Mouse (Mus musculus) embryonic fibroblast, embryonic 13.5 days (primary cell): ENCODE measurements around the gene Ndufb6. TPM values are rescaled to one million over a fixed set of nuclear protein-coding genes. Genes with fewer than 3 reads are reported as not detected.

Source experiments
- H3K27ac ChIP-seq: 2 replicates; pipeline ENCODE4 v1.5.1; 2012; ENCODE audit warnings: low read length, control low read depth, inconsistent platforms; ENCODE audit not compliant: insufficient read depth
- H3K4me1 ChIP-seq: 2 replicates; pipeline ENCODE4 v1.6.1; 2011; ENCODE audit warnings: low read length; ENCODE audit not compliant: control insufficient read depth, insufficient read depth
- H3K4me3 ChIP-seq: 2 replicates; pipeline ENCODE4 v1.5.1; 2011; ENCODE audit warnings: mild to moderate bottlenecking, control low read depth, low read length; ENCODE audit not compliant: insufficient read depth
- CTCF ChIP-seq: IDR thresholded peaks from 2 replicates; pipeline ENCODE4 v1.5.1; 2011; ENCODE audit warnings: mild to moderate bottlenecking, control low read depth, low read length, moderate library complexity, borderline replicate concordance; ENCODE audit not compliant: insufficient read depth
- POLR2A ChIP-seq: IDR thresholded peaks from 2 replicates; pipeline ENCODE4 v1.6.1; 2011; ENCODE audit warnings: low read depth, mild to moderate bottlenecking, control low read depth, low read length, moderate library complexity
- polyA plus RNA-seq: library from polyadenylated mRNA; stranded (reverse); fragments of >200 nt; gene quantifications from 2 replicates; pipeline ENCODE4 v1.2.4, GENCODE M21; 2011; ENCODE audit warnings: low read depth; ENCODE audit not compliant: missing spikeins, insufficient read length

Gene Ndufb6
- polyA plus RNA-seq, 1 experiment: 135 TPM

DNA sequence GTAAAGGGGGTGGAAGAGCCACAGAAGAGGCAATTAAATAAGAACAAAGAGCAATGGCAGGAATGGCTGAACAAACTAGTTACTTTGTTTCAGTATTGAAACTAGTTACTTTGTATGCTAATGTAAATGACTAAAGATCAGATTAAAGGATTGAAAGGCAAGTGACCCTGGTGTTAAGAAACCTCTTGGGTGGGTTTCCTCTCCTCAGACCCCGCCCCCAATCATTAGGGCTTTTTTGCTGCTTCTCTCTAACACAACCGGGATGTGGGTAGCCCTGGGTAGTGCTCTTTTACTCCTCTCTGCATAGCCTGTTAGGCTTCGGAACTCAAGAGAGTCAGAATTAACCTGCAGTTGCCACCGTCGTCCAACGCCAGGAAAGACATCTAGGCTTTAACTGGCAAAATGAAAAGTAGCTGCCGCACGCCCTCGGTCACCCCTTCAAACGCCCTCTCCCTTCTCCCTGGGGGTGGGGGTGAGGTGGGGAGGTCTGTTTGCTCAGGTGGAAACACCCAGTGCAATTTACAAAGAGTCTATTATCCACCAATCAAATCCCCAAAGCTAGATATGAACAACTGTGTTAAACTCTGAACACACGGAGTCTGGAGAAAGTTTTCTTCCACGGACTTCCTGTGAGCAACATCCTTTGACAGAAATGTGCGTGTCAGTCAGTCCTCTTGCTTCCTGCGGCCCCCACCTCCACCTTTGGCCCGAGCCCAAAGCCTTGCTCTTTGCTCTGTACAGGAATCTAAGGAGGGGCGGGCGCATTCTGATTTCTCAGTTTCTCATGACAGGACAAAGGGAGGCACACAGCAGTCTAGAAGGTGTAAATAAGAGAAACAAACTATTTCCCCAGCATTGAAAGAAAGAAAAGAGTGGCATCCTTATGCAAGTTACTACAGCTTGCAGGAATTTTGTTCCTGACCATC, 40.5 kb downstream of the Ndufb6 start:
- Histone ChIP-seq H3K27ac (peak overlapping the region; percentile 91), H3K4me1 (no peaks in the 10 kb centered on the region)
- TF ChIP-seq POLR2A (peak; percentile 52; the same call in 1 of the 2 replicates), CTCF (no peak)

DNA sequence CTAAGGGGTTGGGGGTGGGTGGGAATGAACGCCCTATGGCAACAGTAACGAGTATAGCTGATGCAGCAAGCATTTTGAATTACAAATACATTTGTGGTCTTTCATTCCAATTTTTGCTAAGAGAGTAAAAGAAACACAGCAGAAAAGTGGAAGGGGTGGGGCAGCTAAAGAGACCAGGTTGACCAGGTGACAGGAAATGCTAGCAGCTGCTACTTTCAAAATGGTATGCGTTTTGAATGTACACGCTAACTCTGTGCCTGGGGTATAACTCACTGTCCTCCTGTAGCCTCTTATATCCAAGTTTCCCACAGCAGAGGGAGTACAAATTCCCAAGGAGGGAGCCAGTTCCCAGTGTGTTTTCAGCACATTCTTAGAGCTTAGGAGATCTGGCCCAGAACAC, 42.4 kb downstream of the Ndufb6 start:
- TF ChIP-seq CTCF: no peak
- no peak for TF ChIP-seq POLR2A
- Histone ChIP-seq H3K4me1 (no peaks in the 10 kb centered on the region), H3K27ac (no peak overlapping the region), H3K4me3 (no peak overlapping the region)

More for the DNA sequence above, 40.5 kb downstream of the Ndufb6 start:
- H3K4me3 ChIP-seq: peak overlapping the region; percentile 82

DNA sequence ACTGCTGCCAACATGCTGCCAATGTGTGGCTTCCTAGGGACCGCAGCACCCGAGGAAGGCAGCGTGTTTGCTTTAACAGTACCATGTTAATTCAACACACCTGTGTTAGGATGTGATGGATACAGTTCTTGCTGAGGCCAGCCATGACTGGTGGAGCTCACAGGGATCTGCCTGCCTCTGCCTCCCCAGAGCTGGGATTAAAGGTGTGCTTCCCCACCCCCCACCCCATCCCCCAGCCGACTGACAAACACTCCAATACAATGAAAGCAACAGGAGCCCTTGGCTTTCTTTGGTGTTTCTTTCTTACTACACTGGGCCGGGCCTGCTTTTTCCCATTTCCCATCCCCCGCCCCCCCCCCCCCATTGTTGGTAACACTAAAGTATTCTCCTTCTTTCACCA, 45.0 kb downstream of the Ndufb6 start:
- no peak overlapping the region for H3K4me3 ChIP-seq
- H3K4me1 ChIP-seq: no peaks in the 10 kb centered on the region
- no peak for TF ChIP-seq CTCF
- TF ChIP-seq POLR2A: no peak
- no peak overlapping the region for H3K27ac ChIP-seq

DNA sequence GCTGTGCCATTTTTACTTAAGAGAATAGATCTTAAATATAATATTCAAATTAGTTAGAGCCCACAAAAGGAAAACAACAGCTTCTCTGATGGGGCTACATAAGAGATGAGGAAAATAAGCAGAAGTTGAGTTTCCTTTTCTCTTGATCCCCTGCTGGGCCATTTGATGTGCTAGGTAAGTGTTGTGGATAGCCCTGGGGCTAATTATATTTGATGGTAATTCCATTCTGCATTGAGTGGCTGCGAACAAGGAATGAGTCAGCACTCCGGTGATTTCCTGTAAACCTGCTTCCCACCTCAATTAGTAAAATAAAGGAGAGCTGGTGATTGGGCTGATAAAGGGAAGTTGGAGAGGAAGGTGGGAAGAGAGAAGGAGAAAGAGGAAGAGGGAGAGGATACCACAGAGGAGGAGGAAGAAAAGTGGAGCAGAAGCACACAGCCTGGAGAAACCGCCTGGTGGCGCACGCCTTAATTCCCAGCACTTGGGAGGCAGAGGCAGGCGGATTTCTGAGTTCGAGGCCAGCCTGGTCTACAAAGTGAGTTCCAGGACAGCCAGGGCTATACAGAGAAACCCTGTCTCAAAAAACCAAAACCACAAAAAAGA, 46.1 kb downstream of the Ndufb6 start:
- TF ChIP-seq CTCF (no peak), POLR2A (no peak)
- Histone ChIP-seq H3K4me1 (no peaks in the 10 kb centered on the region), H3K4me3 (no peak overlapping the region), H3K27ac (no peak overlapping the region)

DNA sequence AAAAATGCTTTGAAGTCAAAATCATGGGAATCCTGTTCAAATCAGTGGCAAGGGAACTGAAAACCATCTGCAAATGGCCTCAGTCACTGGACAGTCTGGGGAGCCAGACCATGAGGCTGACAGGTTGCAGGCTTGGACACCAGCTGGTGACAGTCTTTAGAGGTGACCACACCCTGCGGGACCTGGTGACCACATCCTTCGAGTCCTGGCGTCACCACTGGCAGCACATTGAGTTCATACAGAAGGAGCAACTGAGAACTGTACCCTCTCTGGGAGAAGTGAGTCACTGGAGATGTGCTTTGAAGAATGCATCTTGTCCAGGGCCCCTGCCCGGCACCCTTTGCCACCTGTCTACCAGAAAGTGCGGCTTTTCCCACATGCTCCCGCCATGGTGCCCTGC, 49.5 kb downstream of the Ndufb6 start:
- Histone ChIP-seq H3K27ac (no peak overlapping the region), H3K4me1 (no peaks in the 10 kb centered on the region), H3K4me3 (no peak overlapping the region)
- no peak for TF ChIP-seq CTCF

DNA sequence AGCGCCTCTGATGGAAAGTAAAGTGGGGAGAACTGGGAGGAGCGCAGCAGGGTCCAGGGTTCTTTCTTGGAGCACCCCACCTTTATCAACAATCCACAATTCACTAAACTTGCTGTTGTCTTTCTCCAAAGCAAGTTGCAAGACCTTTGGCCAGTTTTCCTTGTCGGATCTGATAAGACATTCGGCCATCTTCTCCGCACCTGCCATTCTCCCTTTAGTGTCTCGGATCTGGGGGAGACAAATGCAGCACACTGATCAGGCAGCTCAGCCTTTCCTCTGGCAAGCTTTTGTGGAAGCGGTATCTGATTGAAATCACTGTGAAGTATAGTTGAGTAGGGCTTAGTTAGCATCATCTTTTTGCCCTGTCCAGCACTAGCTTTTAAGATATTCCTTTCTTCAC, 51.3 kb downstream of the Ndufb6 start:
- no peak overlapping the region for H3K27ac ChIP-seq
- no peak overlapping the region for H3K4me3 ChIP-seq
- TF ChIP-seq POLR2A (no peak), CTCF (no peak)
- no peaks in the 10 kb centered on the region for H3K4me1 ChIP-seq

DNA sequence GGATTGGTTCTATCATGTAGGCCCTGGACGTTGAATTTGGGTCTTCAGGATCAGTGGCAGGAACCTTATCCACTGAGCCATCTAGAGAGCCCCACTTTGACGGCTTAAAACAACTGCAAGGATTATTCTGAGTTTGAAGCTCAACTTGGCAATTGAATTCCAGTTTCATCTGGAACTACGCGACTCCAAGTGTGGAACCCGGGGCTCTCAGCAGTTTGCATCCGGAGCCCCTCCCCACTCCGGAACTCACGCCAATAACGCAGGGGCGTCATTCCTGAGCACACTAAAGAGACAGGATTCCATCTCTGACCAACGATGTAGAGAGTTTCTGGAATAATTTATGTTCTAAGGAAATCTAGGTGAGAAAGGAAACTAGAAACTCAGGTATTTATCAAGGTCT, 52.1 kb downstream of the Ndufb6 start:
- Histone ChIP-seq H3K4me1 (no peaks in the 10 kb centered on the region), H3K27ac (no peak overlapping the region), H3K4me3 (no peak overlapping the region)
- no peak for TF ChIP-seq POLR2A
- no peak for TF ChIP-seq CTCF

DNA sequence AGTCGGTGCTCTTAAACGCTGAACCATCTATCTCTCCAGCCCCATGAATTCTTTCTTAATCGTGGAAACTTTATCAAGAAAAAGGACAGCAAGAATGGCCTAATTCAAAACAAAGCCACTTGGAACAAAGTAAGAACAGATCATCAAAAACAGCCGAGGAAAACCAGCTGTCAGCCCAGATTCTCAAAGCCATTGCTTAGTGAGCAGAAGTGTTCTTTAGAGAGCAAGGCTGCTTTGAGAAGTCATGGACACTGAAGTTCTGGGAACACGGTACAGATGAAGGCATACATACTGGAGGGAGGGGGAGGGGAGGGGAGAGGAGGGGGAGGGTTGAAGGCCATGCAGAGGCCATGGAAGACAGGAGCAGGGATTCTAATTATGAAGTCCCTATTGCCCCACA, 53.1 kb downstream of the Ndufb6 start:
- no peak for TF ChIP-seq CTCF
- TF ChIP-seq POLR2A: no peak
- Histone ChIP-seq H3K4me3 (no peak overlapping the region), H3K27ac (no peak overlapping the region), H3K4me1 (no peaks in the 10 kb centered on the region)

DNA sequence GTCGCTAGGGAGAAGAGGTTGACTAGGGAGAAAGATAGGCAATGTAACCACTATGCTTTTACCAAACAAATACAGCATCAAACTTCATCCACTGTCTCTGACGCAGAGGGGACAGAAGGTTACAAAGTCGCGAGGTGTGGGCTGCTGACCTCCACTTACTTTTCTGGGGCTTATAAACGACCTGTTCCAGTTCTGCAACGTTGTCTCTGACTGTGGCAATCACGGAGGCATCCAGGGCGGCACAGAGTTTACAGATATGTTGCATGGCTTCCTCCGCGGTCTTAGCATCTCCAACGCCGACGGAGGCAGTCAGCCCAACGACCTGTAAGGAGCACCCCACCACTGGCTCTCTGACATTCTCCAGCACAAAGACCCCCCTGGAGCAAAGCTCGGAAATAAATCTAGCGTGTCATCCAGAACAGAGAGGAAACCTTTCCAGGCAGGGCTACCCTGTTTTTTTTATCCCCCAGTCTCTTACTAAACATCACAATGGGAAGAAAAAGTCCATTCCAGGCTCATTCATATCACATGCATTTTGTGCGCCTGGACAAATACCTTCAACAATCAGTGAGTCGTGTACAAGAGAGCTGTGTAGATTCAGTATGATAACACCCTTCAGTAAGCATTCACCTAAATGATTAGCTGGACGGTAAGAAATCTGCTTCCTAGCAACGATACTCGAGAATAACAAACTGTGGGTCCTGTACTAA, 57.2 kb downstream of the Ndufb6 start:
- Histone ChIP-seq H3K4me1 (no peaks in the 10 kb centered on the region), H3K27ac (no peak overlapping the region), H3K4me3 (no peak overlapping the region)
- no peak for TF ChIP-seq POLR2A
- TF ChIP-seq CTCF: no peak
